Mouse (Mus musculus) spleen, embryonic (tissue): ENCODE measurements around the gene Dhx37.

ENCODE experiments used
- CTCF ChIA-PET: fragments of 350-600 bp; sonication (Branson Sonifier 250); formaldehyde crosslinking; loops from one replicate; lab custom pipeline; 2022; lab: Charles Lee

The Dhx37 gene

DNA sequence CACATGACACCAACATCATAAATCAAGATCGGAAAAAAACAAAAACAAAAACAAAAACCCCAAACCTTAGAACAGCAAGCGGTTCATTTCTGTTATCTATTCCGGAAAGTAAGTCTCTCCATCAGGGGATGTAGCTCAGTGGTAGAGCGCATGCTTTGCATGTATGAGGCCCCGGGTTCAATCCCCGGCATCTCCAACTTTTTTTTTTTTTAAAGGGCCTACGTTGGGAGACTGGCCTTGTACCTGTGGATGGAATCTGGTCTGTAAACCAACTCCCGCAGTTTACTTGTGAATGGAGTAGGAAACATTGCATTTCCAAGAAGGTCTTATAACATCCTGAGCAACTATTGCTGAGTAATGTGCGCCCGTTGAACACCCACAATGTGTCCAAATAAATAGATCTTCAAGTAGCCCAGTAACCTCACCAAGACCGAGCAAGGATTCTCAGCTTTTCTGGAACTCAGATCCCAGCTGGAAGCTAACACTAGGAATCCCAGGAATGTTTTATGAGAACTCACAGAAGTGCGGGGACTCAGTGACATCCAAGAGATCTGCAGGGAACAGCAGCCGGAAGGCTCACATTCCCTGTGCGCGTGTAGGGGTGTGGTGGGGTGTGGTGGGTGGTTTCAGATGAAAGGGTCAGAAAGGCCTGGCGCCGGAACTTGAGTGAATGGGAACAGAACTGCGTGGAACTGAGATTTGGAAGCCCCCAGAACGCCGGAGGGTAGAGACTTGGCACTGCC lies 24.4 kb downstream of the Dhx37 start:
- CTCF ChIA-PET, result interaction anchor here (0.7 kb wide), 1 partner anchor 17 kb away, joined by 4 read pairs; no protein-coding TSS in a partner anchor

DNA sequence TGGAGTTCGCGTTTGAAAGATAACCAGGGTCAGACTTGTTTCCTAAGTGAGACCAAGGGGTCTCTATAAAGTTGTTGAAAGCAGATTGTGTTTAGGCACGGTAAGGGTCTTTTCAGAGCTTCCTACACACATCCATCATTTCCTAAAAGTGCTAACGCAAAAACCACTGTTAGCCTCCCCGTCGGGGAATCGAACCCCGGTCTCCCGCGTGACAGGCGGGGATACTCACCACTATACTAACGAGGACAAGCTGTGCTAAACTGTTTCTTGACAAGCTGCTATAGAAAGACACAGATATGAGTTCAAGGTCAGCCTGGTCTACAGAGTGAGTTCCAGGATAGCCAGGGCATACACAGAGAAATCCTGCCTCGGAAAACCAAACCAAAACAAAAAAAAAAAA lies 25.1 kb downstream of the Dhx37 start:
- CTCF ChIA-PET, result interaction anchor here (0.6 to 0.7 kb wide), 3 partner anchors 16 to 41 kb away, joined by 4 to 14 read pairs (median 7); no protein-coding TSS in a partner anchor

DNA sequence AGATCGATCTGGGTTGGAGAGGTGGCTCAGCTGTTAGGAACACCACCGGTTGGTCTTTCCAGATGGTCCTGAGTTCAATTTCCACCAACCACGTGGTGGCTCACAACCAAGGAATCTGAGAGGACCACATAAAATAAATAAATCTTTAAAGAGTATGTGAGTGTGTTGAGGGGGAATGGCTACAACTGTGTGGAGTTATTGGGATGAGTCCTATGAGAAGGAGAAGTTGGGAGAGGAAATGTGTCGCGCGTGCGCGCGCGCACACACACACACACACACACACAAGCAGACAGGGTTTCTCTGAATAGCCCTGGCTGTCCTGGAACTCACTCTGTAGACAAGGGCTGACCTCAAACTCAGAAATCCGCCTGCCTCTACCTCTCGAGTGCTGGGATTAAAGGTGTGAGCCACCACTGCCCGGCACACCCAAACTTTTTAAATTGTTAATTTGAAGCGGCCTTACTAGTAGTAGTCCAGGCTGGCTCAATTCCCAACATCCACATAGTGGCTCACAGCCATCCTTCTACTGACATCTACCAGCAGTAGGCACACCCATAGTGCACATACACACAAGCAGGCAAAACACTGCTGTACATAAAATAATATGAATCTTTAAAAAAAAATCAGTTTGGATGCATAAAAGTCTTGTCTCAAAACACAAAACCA lies 25.9 kb downstream of the Dhx37 start:
- CTCF ChIA-PET, result interaction anchor here (0.6 kb wide), 1 partner anchor 42 kb away, joined by 7 read pairs; no protein-coding TSS in a partner anchor

DNA sequence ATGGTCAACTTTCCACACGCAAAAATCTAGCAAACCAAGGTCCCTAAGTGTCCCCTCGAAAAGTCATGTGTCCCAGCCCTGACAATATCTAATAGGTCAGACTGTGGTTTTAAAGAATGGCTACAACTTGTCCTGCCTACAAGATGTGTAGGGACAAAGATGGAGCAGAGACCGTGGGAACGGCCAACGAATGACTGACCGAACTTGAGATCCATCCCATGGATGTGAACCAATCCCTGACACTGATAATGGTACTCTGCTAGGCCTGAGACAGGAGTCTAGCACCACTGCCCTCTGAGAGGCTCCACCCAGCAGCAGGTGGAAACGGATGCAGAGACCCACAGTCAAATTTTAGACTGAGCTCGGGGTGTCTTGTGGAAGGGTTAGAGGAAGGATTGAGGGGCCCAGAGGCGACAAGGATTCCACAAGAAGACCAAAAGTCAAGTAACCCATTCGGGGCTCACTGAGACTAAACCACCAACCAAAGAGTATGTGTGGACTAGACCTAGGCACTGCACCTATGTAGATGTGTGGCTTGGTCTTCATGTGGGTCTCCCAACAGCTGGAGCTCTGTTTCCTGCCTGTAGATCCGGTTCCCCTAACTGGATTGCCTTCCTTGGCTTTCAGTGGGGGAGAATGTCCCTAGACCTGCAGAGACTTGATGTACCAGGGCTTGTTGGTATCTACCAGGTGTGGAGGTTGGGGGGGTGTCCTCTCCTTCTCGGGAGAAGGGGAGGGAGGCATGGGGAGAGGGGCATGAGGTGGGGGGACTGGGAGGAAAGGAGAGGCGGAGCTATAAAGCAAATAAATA lies 26.7 kb downstream of the Dhx37 start:
- CTCF ChIA-PET, result interaction anchor here (0.6 kb wide), 1 partner anchor 364 kb away, joined by 5 read pairs; no protein-coding TSS in a partner anchor

DNA sequence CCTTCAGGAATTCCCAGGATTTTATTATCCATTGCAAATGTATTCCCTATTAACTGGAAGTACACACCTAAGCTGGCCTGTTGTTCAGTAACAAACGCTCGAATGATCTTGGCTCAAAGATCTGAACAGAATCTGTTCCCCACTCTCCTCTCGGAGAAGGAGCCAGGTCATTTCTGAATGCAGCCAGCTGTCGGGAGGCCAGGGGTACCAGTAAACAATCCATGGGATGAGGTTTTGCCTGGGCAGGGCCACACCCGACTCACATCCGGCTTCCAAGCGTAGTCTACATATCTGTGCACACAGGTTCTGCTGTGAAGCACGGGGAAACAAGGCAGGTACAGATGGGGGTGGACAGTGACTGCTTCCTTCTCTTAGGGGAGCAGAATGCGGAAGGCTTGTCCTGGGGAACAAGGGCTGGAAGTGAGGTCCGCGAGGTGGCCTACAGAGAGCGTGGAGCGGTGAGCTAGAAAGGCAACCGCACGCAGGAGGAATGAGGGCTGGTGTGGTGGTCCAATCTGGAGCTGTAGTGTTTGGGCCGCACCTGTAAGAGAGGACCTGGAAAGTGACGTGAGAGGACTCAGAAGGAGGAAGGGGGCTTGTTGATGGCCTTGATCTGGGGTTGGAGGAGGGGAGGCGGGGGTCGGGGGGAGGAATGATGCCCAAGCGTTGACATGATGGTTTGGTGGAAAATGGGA lies 27.5 kb downstream of the Dhx37 start:
- CTCF ChIA-PET, result interaction anchor here (3.4 kb wide), 1 partner anchor 13 kb away, joined by 19 read pairs; no protein-coding TSS in a partner anchor

DNA sequence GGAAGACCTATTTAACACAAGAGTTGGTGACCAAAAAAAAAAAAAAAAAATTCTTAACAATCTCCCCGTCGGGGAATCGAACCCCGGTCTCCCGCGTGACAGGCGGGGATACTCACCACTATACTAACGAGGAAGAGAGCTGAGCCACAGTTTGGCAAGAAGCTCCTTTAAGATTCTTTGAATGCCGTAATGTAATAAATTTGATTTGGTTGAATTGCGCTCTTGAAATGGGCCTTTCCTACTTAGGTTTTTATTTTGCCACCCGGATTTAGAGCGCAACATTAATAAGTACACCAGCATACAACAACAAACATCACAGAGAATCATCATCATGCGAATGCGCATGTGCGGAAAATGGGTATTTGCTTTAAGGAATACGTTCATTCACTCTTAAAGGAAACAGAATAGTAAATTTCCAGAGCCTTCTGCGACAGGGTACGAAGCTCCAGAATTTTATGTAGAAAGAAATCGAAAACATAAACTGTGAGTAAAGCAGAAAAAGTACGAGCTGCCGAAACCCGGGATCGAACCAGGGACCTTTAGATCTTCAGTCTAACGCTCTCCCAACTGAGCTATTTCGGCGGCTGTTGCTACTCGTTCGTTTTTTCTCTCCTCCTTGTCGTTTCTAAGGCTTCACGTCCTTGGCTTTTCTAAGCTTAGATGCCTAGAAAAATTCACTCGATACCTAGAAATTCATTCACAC lies 28.2 kb downstream of the Dhx37 start:
- CTCF ChIA-PET, result interaction anchor here (3.4 kb wide), 1 partner anchor 12 kb away, joined by 19 read pairs; no protein-coding TSS in a partner anchor

DNA sequence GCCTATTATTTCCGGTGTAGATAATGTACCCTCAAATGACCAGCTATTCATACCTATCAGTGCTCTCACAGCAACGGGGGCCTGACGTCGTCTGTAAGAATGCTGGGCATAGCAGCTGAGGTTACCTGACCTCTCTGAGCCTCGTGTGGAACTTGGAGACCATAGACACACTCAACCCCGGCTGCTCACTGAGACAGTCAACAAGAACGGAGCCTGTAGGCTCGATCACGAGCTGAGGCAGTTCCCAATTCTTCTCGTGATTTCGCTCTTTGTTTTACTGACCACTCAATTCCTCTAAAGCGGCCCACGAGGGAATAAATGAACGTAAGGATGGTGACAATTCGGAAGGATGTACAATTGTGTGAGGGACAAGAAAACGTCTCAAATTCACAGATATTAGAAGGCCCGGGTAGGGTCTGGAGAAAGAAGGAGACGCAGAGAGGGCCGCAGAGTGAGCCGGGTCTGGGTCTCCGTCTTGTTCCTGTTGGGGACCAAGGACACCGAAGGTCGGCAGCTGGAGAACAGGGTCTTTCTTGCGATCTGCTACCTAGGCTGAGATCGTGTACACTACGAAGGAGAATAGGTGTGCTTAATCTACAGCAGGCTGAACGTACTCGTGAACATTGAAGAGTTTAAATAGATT lies 28.9 kb downstream of the Dhx37 start:
- CTCF ChIA-PET, result interaction anchor here (0.9 to 3.4 kb wide), 2 partner anchors 11 to 22 kb away, joined by 7 to 19 read pairs; no protein-coding TSS in a partner anchor

DNA sequence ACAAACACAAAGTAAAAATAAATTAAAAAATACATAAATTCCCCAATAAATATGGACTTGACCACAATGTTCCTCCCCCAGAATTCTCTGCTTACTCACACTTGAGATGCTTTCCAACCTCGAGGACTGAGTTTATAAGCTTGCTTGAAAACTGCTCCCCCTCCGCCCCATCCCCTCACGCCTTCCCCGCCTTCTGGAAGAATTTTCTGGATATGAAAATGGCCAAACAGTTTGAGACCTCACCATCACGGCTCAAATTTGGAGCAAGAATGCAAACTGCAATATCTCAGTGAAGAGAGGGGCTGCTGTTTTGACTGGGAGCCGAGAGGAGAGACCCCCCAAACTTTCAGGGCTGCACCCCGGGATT lies 29.4 kb downstream of the Dhx37 start:
- CTCF ChIA-PET, result interaction anchor here (0.9 to 3.4 kb wide), 2 partner anchors 11 to 22 kb away, joined by 7 to 19 read pairs; no protein-coding TSS in a partner anchor

DNA sequence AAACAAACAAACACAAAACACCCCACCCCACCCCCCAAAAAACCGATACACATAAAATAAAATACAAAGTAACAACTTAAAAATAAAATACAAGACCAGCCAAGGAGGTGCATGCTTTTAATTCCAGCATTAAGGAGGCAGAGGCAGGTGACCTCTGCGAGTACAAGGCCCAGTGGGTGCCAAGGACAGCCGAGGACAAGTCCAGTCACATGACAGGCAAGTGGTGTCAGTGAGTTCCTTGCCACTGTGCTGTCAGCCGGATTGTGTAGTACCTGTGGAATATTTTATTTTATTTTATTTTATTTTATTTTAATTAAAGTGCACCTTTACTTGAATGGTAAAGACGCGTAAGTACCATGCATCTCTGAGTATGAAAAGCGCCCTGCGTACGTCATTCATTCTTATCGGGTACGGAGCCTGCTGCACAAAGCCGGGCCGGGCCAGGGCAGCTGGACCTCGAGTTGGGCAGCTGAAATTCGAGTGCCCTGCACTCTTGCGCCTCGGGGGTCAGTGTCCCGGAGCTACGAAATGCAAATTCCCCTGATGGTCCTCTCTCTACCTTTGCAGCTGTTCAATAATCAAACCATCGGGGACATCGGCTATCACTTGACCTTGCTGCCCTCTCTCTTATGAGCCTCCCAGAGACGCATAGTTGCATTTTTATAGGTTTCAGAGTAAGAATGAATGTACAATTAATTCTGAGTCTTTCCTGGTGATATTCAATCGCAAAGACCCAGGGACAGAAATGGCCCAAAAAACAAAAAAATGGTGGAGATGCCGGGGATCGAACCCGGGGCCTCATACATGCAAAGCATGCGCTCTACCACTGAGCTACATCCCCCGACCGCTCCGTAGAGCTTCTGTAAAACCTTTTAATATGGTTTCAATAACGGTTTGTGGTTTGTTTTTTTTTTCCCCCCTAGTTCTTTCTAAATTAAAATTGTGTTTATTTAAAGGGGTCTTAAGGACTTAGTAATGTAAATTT lies 30.1 kb downstream of the Dhx37 start:
- CTCF ChIA-PET, result interaction anchor here (0.9 to 3.4 kb wide), 2 partner anchors 10 to 21 kb away, joined by 7 to 19 read pairs; no protein-coding TSS in a partner anchor

DNA sequence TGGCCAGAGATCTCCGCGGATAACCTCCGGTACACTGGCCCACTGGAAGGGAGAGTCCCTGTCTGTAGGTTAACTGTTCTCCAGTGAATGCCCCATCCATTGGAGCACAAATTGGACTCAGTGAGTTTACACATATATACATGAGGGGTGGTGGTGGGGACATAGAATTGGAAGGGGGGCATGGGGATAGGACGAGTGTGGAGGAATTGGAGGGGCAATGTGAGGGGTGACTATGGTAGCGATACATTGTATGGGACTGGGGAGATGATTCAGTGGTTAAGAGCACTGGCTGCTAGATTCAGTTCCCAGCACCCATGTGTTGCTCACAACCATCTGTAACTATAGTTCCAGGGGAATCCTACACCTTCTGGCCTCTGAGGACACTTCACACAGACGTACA lies 30.9 kb downstream of the Dhx37 start:
- CTCF ChIA-PET, result no interaction called here

DNA sequence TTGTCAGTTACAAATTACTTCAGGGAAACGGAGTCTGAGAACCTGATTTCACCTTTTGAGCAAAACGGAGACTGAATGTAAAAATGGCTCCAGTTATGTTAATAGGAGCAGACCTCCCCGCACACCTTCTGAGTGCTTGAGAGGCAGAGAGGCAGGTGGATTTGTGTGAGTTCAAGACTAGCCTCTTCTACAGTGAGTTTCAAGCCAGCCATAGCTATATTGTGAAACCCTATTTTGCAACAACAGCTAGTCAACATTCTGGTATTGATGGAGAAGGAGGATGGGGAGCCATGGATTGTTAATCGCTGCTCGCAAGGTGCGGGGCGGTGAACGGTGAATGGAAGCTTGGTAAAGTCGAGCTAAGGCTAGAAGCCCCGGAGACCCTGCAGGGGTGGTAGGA lies 31.4 kb downstream of the Dhx37 start:
- CTCF ChIA-PET, result no interaction called here

DNA sequence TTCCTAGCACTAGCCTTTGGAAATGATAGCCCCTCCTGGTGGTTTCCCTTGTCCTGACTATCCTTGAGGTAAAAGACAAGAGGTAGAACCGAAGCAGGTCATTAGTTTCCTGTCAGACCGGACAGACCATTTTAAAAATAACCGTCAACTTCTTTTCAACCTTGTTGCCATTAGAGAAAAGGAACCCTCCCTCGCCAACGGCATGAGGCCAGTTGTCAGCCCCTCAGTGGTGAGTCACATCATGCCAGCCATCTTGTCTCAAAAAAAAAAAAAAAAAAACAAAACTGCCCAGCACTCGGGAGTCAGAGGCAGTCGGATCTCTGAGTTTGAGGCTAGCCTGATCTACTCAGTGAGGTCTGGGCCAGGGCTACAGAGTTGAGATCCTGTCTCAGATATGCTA lies 33.0 kb downstream of the Dhx37 start:
- CTCF ChIA-PET, result interaction anchor here (0.9 kb wide), 1 partner anchor 19 kb away, joined by 3 read pairs; no protein-coding TSS in a partner anchor

DNA sequence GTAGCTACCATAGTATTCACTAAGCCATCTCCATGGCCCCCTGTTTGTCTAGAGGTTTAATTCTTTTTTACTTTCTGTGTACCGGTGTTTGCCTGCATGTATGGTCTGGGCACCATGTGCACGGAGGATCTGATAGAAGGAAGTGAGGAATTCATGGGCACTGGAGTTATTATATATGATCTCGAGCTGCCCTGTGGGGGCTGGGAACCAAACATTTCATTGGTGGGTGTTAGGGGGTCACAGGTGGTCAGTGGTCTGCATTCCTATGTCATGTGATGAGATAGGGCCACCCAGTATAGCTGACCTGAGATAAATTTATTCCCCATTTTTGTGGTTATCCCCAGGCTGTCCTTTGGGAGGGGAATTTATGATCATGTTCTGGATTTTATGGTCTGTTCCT lies 38.9 kb downstream of the Dhx37 start:
- CTCF ChIA-PET, result interaction anchor here (0.6 to 3.6 kb wide), 3 partner anchors 10 to 526 kb away, joined by 5 to 19 read pairs (median 5); no protein-coding TSS in a partner anchor

DNA sequence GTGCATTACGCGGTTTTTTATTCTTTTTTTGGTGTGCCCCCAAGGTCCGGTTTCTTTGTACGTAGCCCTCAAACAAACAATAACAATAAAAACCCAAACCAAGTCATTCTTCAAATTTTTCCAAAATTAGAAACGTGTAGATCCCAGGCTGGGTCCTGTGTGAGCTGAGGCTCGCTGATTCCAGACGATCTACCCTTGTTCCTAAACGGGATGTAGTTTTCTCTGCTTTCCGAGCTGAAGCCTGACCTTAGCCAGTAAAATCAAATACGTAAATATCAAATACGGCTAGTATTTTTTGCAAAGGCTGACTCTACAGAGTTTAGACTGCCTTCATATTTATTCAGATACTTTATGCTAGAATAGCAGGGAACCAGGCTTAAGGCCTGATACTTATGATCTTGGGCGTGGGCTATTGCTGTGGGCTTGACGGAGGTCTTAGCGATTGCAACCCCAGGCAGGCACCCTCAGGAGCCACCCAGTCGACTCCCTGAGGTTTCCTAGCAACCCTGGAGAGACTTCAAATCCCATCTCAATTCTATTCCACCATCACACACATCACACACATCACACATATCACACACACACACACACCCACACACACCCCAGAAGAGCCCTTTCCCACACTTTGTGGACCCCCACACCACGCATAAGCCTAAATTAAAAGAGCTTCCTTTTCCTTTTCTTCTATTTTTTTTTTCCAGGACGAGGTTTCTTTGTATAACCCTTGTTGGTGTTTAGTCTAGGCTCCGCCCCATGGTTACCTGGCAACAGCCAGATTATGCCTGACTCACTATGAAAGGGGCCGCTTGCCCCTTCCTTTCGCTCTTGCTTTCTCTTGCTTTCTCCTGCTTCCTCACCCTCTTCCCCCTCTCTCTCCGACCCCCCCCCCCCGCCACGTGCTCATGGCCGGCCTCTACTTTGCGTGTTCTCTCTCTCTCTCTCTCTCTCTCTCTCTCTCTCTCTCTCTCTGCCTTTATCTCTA lies 40.0 kb downstream of the Dhx37 start:
- CTCF ChIA-PET, result interaction anchor here (0.5 to 3.6 kb wide), 3 partner anchors 11 to 52 kb away, joined by 5 to 19 read pairs (median 5); no protein-coding TSS in a partner anchor

DNA sequence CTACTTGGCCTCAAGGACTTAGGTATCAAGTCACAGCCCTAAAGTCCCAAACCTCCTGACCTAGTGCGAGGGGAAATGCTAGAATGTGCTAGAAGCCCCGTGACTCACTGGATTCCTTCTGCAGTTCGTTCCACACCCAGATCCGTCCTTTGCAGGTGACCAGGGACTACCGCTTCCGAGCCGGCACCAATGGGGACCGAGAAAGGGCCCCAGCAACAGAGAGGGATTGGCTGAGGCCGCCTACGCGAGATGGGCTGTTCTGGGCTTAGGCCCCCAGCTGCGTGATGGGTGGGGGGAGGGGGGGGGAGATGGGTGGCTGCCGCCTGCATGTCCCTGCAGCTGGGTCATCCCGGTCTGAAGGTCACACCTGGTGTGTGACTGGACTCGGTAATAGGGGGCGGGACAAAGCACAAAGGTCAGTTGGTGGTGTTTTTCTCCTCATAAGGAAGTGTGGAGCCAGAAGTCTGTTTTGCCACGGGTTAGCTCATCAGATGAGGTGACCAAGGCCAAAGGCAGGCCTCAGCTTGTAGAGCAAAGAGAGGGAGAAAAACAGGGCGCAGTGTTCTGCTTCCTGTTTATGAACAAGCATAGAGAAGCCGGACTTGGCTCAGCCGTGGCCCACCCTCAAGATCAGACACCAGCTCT lies 40.8 kb downstream of the Dhx37 start:
- CTCF ChIA-PET, result interaction anchor here (0.6 to 3.6 kb wide), 3 partner anchors 9 to 16 kb away, joined by 4 to 19 read pairs (median 7); no protein-coding TSS in a partner anchor

DNA sequence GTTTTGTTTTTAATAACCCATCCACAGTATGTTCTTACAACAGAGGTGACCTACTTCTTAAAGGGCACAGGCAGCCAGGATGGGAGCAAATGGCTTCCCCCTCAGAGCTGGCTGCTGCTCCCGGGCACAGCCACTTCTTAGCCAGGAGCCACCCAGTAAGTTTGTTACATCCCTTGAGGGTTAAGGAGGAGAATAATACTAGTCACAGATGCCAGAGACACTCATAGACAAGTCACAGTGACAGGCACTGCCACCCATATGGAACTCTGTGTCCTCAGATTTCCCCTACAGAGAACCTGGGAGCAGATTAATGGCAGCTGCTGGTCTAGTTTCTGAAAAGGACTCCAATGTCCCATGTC lies 41.3 kb downstream of the Dhx37 start:
- CTCF ChIA-PET, result interaction anchor here (0.6 to 3.6 kb wide), 3 partner anchors 9 to 17 kb away, joined by 4 to 19 read pairs (median 7); no protein-coding TSS in a partner anchor
